Mouse (Mus musculus) C2C12 (cell line): Measurements from ENCODE around the gene Tmem171.

Experiments
- CEBPB ChIP-seq: IDR thresholded peaks from one replicate; pipeline ENCODE4 v1.6.1; 2011; ENCODE audit warnings: low read depth, mild to moderate bottlenecking, control low read depth, moderate library complexity
- CTCF ChIP-seq: IDR thresholded peaks from one replicate; pipeline ENCODE4 v1.5.1; 2011; ENCODE audit not compliant: control insufficient read depth, insufficient read depth, insufficient read length
- FOSL1 ChIP-seq: IDR thresholded peaks from one replicate; pipeline ENCODE4 v1.8.0; 2011; ENCODE audit warnings: mild to moderate bottlenecking, low read length; ENCODE audit not compliant: poor library complexity, insufficient read depth, severe bottlenecking
- MAX ChIP-seq: IDR thresholded peaks from one replicate; pipeline ENCODE4 v1.6.1; 2011; ENCODE audit warnings: mild to moderate bottlenecking, control low read depth
- MYOD1 ChIP-seq: IDR thresholded peaks from one replicate; pipeline ENCODE4 v1.6.1; 2011; ENCODE audit warnings: low read depth; ENCODE audit not compliant: control insufficient read depth, insufficient read length
- MYOG ChIP-seq: IDR thresholded peaks from one replicate; pipeline ENCODE4 v1.6.1; 2011; ENCODE audit not compliant: control insufficient read depth, insufficient read length; ENCODE audit errors: extremely low read depth
- USF1 ChIP-seq: IDR thresholded peaks from one replicate; pipeline ENCODE4 v1.6.1; 2011; ENCODE audit warnings: low read depth, mild to moderate bottlenecking, control low read depth, moderate library complexity

DNA sequence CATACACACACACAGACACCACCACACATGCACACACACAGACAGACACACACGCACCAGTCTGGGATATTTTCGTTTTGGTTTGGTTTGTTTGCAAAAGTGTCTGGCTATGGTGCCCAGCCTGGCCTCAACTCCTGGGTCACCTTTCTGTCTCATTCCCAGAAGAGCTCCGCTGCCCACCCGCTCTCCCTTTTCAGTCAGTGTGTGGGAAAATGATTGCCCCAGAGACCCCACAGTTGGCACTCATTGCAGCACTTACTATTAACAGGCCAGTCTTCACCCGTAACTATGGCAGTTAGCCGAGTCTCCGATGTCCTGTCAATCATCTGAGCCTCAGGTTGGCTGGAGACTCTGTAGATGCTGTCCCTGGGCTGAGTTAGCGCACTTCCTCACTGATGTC is 21.5 kb upstream of the Tmem171 start:
- TF ChIP-seq CEBPB = no peak
- no peak for TF ChIP-seq CTCF
- no peak for TF ChIP-seq MYOD1
- TF ChIP-seq USF1 = no peak
- TF ChIP-seq MAX = no peak
- no peak for TF ChIP-seq MYOG
- no peak for TF ChIP-seq FOSL1
